Mouse (Mus musculus): ENCODE data around the gene Nr2f6. TPM values are rescaled to one million over a fixed set of nuclear protein-coding genes. Genes with fewer than 3 reads are reported as not detected.
A peak's percentile ranks its signal among the peaks of the same experiment; 100 is the strongest.
"Not testable (repeated sequence)": the region's sequence is repeated elsewhere in the genome, so short reads cannot be mapped to it uniquely, and the experiment has no call there.

The Nr2f6 gene
- total RNA-seq, 2 experiments from 2014 or later = 21.9 to 26.2 TPM

- peak in 1 of 2 experiments; percentile 49 for DNase-seq (ENCODE audit: extremely low spot score in 1 of 2, low spot score in 2 of 2)
- intact Hi-C loops (cut with DNase I) = no loop called here
Measured at GRCm38 (mm10) chr8:71372427-71372826, 9.3 kb downstream of the Nr2f6 start.

- DNase-seq (ENCODE audit: extremely low spot score in 1 of 2, low spot score in 2 of 2) = peak; percentile 95 to 99
- intact Hi-C loops (cut with DNase I) = no loop called here
Measured at GRCm38 (mm10) chr8:71371236-71371848, 10.4 kb downstream of the Nr2f6 start, which contains the start of gene Ocel1. TSS of gene Ocel1 (plus strand) at chr8:71371298.

- DNase-seq (ENCODE audit: extremely low spot score in 1 of 2, low spot score in 2 of 2) = no peak
- intact Hi-C loops (cut with DNase I) = no loop called here
Measured at GRCm38 (mm10) chr8:71370711-71371235, 11.0 kb downstream of the Nr2f6 start.

- intact Hi-C loops (cut with DNase I) = no loop called here
- DNase-seq (ENCODE audit: extremely low spot score in 1 of 2, low spot score in 2 of 2) = no peak
Measured at GRCm38 (mm10) chr8:71369040-71369718, 12.6 kb downstream of the Nr2f6 start.

GRCm38 (mm10) chr8:71368366-71368765 is 13.4 kb downstream of the Nr2f6 start:
- no peak for DNase-seq (ENCODE audit: extremely low spot score in 1 of 2, low spot score in 2 of 2)
- intact Hi-C loops (cut with DNase I) = no loop called here

GRCm38 (mm10) chr8:71367529-71368176 is 14.1 kb downstream of the Nr2f6 start:
- intact Hi-C loops (cut with DNase I) = no loop called here
- DNase-seq (ENCODE audit: extremely low spot score in 1 of 2, low spot score in 2 of 2) = peak in 1 of 2 experiments; percentile 50

GRCm38 (mm10) chr8:71366771-71367528 is 14.8 kb downstream of the Nr2f6 start, which contains the start of gene Use1:
TSS of gene Use1 (plus strand) at chr8:71366848.
- peak; percentile 86 to 93 for DNase-seq (ENCODE audit: extremely low spot score in 1 of 2, low spot score in 2 of 2)
- intact Hi-C loops (cut with DNase I) = no loop called here

GRCm38 (mm10) chr8:71358026-71358425 is 23.7 kb downstream of the Nr2f6 start:
- intact Hi-C loops (cut with DNase I) = no loop called here
- no peak for DNase-seq (ENCODE audit: extremely low spot score in 1 of 2, low spot score in 2 of 2)

GRCm38 (mm10) chr8:71351520-71351919 is 30.2 kb downstream of the Nr2f6 start:
- intact Hi-C loops (cut with DNase I) = no loop called here
- no peak for DNase-seq (ENCODE audit: extremely low spot score in 1 of 2, low spot score in 2 of 2)

GRCm38 (mm10) chr8:71351117-71351516 is 30.6 kb downstream of the Nr2f6 start:
- intact Hi-C loops (cut with DNase I) = no loop called here
- DNase-seq (ENCODE audit: extremely low spot score in 1 of 2, low spot score in 2 of 2) = no peak

- intact Hi-C loops (cut with DNase I) = no loop called here
Measured at GRCm38 (mm10) chr8:71346581-71346980, 35.2 kb downstream of the Nr2f6 start.

GRCm38 (mm10) chr8:71340625-71341024 is 41.1 kb downstream of the Nr2f6 start:
- DNase-seq (ENCODE audit: extremely low spot score in 1 of 2, low spot score in 2 of 2) = no peak
- intact Hi-C loops (cut with DNase I) = no loop called here

More at GRCm38 (mm10) chr8:71346581-71346980, 35.2 kb downstream of the Nr2f6 start:
- DNase-seq (ENCODE audit: extremely low spot score in 1 of 2, low spot score in 2 of 2) = no peak

- DNase-seq (ENCODE audit: extremely low spot score in 1 of 2, low spot score in 2 of 2); intact Hi-C loops (cut with DNase I): not testable (repeated sequence)
Measured at GRCm38 (mm10) chr8:71337834-71338233, 43.9 kb downstream of the Nr2f6 start.

- no peak for DNase-seq (ENCODE audit: extremely low spot score in 1 of 2, low spot score in 2 of 2)
- intact Hi-C loops (cut with DNase I) = no loop called here
Measured at GRCm38 (mm10) chr8:71324848-71325247, 56.9 kb downstream of the Nr2f6 start.

Other genes with a start within 250 kb of the Nr2f6 start
- 10 to 100 TPM; 30.5 to 30.6 TPM for gene Myo9b, start 109.2 kb downstream of the Nr2f6 start, total RNA-seq (2021)
- gene Haus8, start 109.0 kb downstream of the Nr2f6 start, total RNA-seq (2021) = 10 to 100 TPM; 14.5 to 19.6 TPM
- 100 to 1,000 TPM in 1 of 2 experiments, 10 to 100 TPM in 1; 97.6 to 103 TPM for gene Use1, start 15.1 kb downstream of the Nr2f6 start, total RNA-seq (2021)
- gene Ocel1, start 10.7 kb downstream of the Nr2f6 start, total RNA-seq (2021) = 10 to 100 TPM; 17.1 to 21.3 TPM
- gene Ushbp1, start 13.8 kb upstream of the Nr2f6 start, total RNA-seq (2021) = 1 to 10 TPM; 5.0 to 5.9 TPM
- 10 to 100 TPM; 73.4 to 86.2 TPM for gene Babam1, start 14.9 kb upstream of the Nr2f6 start, total RNA-seq (2021)
- 1 to 10 TPM in 1 of 2 experiments, under 1 TPM in 1; 0.79 to 1.2 TPM for gene Ankle1, start 24.1 kb upstream of the Nr2f6 start, total RNA-seq (2021)
- 100 to 1,000 TPM; 171 to 183 TPM for gene Abhd8, start 81.7 kb upstream of the Nr2f6 start, total RNA-seq (2021)
- gene Mrpl34, start 83.0 kb upstream of the Nr2f6 start, total RNA-seq (2021) = 10 to 100 TPM; 67.1 to 72.5 TPM
- 100 to 1,000 TPM; 120 to 127 TPM for gene Dda1, start 87.2 kb upstream of the Nr2f6 start, total RNA-seq (2021)
- gene Ano8, start 104.0 kb upstream of the Nr2f6 start, total RNA-seq (2021) = 10 to 100 TPM; 67.7 to 71.5 TPM
- 10 to 100 TPM; 29.0 to 29.2 TPM for gene Gtpbp3, start 106.1 kb upstream of the Nr2f6 start, total RNA-seq (2021)
- 1 to 10 TPM; 5.6 to 7.3 TPM for gene Plvap, start 129.8 kb upstream of the Nr2f6 start, total RNA-seq (2021)
- gene Ccdc194, start 143.8 kb upstream of the Nr2f6 start, total RNA-seq (2021) = not detected
- 1 to 10 TPM in 1 of 2 experiments, under 1 TPM in 1; 0.95 to 3.4 TPM for gene Bst2, start 155.5 kb upstream of the Nr2f6 start, total RNA-seq (2021)
- 10 to 100 TPM; 35.1 to 36.6 TPM for gene Mvb12a, start 161.0 kb upstream of the Nr2f6 start, total RNA-seq (2021)
- not detected for gene Tmem221, start 176.9 kb upstream of the Nr2f6 start, total RNA-seq (2021)
- gene Nxnl1, start 184.6 kb upstream of the Nr2f6 start, total RNA-seq (2021) = not detected
- gene Slc27a1, start 186.9 kb upstream of the Nr2f6 start, total RNA-seq (2021) = 10 to 100 TPM; 69.5 to 73.6 TPM
- gene Pgls, start 210.2 kb upstream of the Nr2f6 start, total RNA-seq (2021) = 10 to 100 TPM; 63.1 to 75.1 TPM
- gene Fam129c, start 215.7 kb upstream of the Nr2f6 start, total RNA-seq (2021) = 1 to 10 TPM; 3.4 to 3.5 TPM
- gene Colgalt1, start 229.0 kb upstream of the Nr2f6 start, total RNA-seq (2021) = 10 to 100 TPM; 65.9 to 71.6 TPM